Mouse (Mus musculus): ENCODE measurements around the gene 4921504E06Rik. TPM values are rescaled to one million over a fixed set of nuclear protein-coding genes. Genes with fewer than 3 reads are reported as not detected.
A peak's percentile ranks its signal among the peaks of the same experiment; 100 is the strongest.

Gene 4921504E06Rik
- total RNA-seq (2021), result not detected in 2 replicates
- long read RNA-seq, experiment 1, result 0 reads
- long read RNA-seq, experiment 2, result 0 reads

DNA sequence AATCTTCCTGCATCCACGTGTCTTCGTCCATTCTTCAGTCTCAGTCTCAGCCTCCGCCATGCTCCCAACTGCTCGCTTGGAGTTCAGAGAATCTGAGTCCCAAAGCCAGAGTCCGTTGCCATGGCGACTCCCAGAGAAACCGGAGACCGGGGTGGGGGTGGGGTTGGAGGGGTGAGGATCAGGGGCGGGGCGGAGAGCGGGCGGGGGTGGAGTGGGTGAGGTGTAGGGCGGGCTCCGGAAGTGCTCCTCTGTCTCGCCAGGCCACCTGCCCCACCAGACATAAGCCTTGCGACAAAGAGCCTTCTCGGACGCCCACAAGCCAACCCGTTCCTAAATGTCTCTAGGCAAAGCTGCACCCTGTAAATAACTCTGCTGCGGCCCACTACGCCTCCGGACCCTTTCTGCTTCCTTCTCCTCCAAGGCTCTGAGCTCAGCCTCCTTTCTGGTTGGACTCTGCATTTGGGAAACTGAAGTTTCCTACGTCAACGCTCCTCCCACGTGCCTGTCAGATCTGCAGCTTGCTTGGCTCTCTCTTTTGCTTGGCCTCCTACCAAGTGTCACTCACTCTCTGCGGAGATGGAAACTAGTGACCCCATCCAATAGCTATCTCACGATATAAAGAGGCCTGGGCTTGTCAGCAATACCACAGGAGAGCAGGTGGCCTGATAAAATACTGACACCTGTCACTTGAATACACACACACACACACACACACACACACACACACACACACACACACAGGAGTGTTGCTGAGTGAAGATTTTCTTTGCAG is at the start of gene 4921504E06Rik:
Gene 4921504E06Rik (minus strand): TSS at position 94 of the 772 bp plus-strand sequence.
- DNase-seq, result peak; percentile 79

DNA sequence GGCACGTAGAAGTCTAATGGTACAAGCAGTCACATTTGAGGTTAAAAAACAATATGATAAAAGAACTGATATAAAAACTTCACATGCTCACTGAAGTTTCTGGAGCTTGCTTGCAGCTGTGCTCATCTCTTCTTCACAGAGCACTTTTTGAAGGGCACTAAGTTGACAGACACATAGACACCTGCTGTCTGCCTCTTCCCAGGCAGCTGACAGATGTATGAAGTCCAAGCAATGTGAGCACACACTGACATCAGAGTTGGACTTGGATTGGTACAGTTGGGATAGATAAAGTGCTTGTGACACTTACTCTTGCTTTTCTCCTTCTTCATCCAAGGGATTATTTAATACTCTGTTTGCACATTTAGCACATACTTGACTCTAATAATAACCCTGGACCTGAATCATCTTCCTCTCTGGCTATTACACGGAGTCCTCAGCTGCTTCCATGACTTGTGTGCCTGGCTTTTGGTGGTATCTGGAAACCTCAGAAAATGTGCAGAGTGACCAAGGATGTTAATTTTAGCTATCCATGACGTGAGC is 47.7 kb upstream of the 4921504E06Rik start:
- no peak for DNase-seq

DNA sequence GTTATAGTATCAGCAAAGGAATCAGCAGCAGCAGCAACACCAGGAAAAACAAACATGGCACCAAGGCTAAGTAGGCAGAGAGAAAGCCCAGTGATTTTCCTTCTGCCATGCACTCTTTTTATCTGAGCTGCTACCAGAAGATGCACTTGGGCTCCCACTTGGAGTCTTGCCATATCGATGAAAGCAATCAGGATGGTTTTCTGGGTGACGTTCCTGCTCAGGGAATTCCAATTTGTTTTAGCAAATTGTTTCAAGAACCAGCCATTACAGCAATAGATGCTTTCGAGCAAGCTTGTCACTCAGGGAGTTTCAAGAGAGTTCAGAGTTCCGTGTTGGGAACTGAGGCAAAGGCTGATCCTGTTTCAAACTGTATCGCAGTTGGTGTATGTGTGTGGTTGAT is 47.1 kb upstream of the 4921504E06Rik start:
- DNase-seq, result no peak

DNA sequence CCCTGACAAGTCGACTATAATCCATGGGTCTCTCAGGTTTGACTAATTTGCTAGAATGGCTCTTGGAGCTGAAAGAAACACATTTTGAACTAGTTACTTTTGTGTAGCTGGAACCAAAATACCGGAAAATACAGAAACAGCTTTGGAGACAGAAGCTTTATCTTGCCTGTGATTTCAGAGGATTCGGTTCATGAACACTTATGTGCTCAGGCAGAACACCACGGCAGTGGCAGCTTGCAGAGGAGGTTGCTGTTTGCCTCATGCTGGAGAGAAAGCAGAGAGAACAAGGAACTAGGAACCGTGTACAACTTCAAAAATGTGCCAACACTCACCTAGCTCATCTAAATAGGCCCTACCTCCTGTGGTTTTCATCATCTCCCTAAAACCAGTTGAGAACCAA is 46.1 kb upstream of the 4921504E06Rik start:
- no peak for DNase-seq

DNA sequence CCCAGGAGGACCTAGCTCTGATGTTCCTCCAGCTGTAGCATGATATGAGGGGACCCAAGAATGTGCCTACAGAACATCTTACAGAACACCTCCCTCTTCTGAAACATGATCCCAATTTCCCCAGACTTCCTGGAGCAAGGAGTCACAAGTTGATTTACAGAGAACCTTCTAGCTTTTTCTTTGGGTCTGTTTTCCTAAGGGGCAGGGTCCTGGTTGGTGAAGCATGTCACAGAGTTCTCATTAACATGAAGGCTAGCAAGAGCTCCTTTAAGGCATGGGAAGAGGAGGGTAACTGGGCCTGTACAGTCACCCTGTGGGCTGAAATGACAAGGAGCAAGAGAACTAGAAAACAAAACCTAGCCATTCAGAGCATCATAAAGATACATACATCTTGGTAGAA is 43.3 kb upstream of the 4921504E06Rik start:
- DNase-seq, result no peak

DNA sequence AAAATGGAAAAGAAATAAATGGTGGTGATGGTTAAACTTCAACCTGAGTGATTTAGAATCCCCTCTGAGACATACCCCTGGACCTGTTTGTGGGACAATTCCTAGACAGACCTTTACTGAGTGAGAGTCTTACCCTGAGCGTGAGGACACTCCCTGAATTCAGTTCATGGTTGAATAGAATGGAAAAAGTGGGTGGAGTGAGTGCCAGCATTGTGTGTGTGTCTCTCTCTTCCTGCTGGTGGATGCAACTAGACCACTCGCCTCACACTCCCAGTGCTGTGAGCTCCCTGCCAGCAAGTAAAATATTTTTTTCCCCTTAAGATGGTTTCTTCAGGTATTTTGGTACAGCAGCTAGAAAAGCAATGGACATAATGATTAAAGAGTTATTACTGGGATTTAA is 42.7 kb upstream of the 4921504E06Rik start:
- DNase-seq, result no peak

DNA sequence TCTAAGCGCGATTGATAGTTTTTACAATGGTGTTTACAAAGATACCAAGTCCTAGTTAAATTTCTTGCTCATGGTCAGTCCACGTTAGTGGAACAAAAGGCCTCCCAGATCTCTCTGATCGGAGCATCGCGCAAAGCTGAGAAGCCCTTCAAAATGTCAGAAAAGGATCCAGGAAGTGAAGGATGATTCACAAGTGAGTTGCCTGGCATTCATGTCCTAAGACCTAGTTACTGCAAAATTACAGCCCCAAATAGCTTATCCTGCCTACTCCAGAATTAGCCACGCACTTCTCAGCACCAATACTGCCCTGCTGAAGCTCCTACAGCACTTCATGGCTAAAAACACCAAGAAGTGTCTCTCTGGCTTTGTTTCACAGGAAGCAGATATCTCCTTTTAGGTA is 41.1 kb upstream of the 4921504E06Rik start:
- no peak for DNase-seq

DNA sequence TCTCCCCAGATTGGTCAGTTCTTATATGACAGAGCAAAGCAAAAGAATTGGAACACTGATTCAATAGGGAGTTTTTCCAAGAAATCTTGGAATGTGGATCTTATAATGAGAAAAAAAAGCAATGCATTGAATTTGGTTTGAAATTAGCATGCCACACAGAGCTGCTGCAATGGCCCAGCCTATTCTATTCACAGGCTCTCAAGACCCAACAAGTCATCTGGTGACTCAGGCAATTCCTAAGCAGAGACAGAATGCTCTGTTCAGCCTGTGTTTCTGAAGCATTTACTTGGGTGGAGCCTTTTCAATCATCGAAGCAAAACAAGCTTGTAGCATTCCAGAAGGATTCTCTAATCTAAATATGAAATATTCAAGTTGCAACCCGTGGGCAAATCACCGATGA is 26.1 kb upstream of the 4921504E06Rik start:
- DNase-seq, result no peak

DNA sequence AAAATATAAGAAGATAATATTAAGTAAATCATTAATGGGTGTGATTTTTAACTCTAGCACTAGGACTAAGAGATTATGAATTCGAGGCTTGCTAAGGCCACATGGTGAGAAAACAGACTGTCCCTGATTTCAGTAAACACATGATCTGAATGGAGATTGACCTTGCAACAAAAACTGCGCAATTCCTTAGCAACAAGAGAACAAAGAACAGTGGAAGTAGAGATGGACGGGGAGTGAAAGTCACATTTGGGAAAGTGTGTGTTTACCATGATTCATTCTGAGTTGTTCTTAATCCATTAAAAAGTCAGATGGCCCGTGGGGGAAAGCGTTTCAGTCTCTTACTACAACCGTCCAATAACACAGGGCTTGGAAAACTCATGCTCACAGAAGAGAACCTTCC is 25.5 kb upstream of the 4921504E06Rik start:
- no peak for DNase-seq

DNA sequence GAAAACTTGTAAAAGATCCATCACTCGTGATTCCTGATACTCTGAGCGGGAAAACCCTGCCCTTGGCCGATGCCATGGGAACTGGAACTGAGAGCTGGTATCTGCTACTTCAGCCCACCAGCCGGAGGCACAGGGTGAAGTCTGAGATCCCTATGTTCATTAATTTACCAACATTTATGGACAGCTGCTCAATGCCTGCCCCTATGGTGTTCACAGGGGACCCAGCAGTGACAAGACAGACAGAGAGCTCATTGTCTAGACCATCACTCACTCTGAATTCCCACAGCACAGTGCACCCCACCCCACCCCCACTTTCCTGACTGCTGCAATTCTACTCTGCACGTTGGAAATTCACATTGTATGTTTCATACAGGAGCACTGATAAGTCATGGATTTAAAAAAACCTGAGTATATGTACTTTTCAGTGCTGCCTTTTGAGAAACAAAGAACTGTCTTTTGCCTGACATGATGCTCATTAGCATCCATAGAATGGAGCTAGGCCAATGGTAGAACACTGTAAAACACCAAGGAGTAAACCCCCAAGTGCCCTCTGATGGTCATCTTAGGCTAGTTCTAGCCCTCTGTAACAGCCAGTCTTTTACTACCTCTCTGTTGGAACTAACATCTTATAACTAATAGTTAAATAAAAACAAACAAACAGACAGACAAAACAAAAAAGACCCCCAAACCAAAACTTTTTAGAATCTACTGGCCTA is 8.6 kb upstream of the 4921504E06Rik start:
- no peak for DNase-seq

DNA sequence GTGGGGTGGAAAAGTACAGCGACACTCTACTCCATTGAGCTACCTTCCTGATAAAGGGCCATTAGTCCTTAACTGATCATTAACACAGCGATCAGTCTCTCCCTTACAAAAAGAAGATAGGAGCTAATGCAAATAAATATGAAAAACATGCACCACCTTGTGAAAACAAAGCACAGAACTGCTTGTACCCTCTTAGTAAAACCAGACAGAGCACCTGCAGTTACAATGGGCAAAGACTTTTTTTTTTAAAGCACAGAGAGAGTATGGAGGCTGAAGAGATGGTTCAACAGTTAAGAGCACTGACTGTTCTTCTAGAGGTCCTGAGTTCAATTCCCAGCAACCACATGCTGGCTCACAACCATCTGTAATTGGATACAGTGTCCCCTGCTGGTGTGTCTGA is 6.9 kb upstream of the 4921504E06Rik start:
- DNase-seq, result no peak

DNA sequence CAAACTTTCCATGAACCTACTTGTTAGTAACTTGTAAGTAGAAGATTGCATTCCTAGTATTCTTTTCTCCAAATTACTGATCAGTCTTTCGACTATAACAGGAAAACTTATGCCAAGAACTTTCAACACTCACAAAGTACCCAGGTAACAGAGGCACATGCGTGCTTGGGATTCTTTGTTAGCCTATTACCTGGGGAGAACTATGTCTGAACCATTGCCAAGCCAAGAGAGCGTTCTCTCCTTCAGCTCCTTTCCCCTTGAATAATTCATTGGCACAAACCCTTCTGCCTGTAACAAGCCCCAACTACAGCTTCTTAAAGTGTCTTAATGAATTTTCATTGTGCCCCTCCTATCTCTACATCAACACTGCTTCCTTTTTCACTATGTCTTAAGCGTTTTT is 6.4 kb upstream of the 4921504E06Rik start:
- no peak for DNase-seq

DNA sequence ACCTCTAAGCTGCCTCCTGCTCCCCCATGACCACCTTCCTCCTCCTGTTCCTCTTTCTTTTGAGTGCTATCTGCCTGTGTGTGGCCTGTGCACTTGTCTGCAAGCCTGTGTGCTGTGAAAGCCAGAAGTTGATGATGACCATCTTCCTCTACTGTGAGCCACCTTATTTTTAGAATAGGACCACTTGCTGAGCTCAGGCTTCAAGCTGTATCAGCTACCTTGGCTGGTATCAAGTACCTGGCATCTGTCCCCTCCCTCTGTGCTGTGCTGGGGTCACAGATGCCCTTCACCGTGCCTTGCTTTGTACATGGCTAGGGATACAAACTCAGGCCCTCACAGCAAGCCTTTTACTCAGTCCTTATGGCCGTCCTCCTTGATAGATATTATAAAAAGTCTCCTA is 2.3 kb downstream of the 4921504E06Rik start:
- DNase-seq, result no peak

DNA sequence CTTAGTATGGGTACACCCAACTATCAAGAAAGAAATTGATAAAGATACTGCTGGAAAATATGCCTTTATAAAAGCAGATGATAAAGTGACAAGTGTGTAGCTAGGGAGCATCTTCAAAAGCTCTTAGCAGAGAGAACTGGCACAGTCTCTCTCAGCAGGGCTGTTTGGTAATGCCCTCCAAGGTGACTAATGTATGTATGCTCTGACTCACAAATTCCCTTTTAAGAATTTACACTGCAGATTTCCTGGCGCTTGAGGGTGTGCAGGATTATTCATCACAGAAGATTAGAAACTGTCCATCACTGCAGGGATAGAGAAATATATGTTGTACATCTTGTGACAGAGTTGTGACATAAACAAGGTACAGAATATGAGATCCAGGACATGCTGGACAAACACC is 12.8 kb downstream of the 4921504E06Rik start:
- DNase-seq, result no peak

DNA sequence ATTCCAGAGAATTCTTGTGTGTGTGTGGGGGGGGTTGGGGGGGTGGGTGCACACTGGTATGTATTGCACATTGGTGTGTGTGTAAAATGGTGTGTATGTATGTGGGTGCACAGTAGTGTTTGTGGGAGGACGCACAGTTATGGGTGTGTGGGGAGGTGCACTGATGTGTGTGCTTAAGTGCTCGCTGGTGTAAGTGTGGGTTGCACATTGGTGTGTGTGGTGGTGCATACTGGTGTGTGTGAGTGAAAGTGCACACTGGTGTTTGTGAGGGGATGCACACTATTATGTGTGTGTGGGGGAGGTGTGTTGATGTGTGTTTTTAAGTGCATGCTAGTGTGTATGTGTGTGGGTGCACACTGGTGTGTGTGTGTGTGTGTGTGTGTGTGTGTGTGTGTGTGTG is 24.3 kb downstream of the 4921504E06Rik start:
- DNase-seq, result no peak

DNA sequence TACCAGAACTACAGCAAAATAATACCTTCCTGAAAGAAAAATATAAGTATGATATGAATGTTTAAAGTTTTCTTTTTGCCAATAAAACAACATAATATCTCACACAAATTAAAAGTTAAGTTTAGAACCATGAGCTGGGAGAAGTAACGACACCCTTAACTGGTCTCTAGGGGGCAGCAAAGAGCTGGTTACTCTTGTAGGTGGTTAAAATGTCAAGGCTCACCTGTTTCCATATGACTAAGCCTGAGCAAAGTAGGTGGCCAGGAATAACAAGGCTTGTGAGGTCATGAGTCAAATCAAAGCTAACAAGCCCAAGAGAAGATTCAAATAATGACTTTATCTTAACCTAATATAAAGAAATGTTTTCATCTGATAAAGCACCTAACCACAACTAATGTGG is 24.9 kb downstream of the 4921504E06Rik start:
- DNase-seq, result peak; percentile 60

DNA sequence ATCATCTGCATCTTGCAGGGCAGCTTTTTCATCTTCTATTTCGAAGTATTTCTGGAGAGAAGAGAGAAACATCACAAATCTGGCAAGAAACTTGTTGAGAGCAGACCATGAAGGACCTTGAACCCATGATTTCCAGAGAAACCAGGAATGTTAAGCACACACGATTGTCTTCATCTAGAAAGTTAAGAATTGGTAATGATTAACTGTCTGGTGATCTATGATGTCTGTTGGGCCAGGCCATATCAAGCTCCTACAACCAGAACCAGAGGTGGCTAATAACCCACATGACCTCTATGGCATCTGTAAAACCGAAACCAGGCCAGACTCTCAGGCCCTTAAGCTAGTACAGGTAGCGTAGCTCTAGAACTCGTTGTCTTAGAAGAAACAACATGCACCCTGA is 29.6 kb downstream of the 4921504E06Rik start:
- no peak for DNase-seq

DNA sequence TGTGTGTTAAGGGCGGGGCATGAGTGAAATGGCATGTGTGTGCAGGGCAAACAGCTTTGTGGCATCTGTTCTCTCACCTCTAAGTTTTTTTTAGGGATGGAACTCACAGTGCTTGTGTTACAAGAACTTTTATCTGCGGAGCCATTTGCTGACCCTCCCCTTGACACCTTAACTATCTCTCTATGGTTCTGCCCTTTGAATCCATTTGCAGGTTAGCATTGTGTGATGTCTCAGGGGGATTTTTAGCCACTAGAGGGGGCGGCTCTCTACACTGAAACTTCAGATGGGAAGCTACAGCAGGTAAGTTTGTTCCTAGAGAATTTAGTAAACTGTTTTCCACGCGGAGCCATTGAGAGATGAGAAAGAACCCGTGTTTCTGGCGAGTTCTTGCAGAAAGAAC is 32.1 kb downstream of the 4921504E06Rik start:
- peak; percentile 6 for DNase-seq

DNA sequence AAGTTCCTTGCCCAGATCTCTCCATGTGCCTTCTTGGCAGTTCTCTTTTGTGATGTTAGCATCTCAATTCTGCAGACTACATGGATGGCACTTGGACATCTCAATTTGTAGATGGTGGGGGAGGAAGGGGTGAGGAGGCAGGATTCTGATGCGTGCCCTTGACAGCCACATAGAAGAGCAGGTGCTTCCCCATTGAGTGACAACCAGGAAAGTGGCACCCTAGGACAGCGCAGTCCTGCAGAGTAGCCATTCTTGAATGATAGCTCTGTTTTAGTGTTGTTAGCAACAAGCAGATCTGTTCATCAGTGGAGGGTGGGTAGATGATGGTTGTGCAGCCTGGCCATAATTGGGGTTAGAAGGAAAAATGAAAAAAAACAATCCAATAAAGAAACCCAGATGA is 33.1 kb downstream of the 4921504E06Rik start:
- DNase-seq, result no peak

DNA sequence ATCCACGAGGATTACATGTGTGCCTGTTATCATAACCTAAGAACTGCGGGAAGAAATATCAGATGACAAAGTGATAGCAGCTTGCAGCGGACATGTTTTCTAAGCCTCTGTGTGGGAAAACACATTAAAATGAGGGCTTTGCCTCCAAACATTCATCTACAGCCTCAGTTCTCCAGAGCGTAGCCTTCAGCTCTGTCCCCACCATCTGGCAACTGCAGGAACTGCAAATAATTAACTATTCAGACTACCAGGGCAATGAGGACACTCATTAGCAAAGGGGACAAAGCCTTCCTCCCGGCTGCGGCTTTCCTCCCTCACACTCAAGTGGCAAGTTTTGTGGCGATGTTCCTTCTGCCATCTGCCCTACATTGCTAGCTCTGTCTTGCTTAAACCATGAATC is 33.9 kb downstream of the 4921504E06Rik start:
- DNase-seq, result peak; percentile 56

DNA sequence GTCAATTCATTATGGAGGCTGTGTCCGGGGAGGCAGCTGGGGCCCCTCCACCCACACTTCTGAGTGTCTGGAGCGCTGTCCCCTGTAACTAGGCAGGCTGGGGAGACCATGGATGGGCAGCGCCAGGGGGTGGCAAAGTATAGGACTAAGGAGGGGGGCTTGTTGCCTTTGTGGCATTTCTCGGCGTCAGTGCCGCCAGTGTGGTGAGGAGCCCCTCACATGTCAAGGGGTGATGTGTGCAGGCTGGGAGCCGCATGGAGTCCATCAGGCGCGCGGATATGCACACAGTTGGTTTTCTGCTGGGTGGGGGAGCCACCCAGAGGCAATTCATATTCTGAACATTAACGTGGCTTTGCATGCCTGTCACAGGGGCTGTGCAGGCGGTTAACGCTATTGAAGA is 35.8 kb downstream of the 4921504E06Rik start:
- DNase-seq, result no peak

DNA sequence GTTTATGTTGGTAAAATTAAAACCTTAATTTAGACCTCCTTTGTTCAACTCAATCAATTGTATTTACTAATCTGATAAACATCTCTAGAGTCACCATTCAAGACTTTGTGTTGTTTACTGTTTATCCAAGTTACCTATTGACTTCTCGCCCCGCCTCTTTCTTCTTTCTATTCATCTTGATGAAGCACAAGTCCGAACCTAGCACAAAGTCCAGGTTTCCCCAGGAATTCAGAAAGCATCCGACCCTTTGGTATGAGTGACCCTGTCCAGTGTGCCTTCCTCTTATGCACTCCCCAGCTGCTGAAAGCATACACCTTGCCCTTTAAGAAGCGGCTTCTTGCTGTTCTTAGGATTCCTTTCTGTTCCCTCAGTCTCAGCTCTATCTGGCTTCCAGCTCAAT is 41.3 kb downstream of the 4921504E06Rik start:
- no peak for DNase-seq

DNA sequence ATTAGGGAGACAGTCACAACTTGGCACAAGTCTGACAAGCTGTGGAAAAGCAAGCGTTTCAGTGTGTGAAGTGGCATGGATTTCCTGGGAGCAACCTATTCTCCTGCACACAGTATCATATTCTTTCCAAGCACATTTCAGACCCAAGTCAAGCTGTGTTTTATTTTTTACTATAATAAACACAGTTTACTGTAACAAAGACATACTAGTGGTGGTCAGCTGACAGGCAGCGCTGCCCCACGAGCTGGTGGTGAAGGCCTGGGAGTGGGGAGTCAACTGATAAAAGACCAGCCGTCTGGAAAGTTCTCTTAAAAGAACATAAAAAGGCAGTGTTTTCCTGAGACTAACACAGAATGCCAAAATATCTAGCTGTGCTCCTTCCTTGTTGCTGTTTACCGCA is 42.7 kb downstream of the 4921504E06Rik start:
- no peak for DNase-seq

DNA sequence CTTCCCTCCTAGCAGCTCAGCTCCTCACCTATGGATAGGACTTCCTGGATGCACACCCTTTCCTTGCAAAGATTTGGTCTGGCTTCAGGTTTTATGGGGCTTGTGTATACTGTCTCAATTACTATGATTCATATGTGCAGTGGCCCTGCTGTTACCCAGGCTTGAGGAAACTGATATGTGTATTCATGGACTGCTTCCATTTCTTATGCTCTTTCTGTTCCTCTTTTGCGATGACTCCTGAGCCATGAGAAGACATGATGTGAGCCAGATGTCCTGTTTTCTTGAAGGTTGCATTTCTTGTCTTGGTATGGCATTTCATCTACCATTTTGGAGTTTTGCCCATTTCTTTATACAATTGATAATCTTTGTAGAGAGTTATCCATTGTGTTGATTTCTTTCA is 48.0 kb downstream of the 4921504E06Rik start:
- DNase-seq, result no peak
